Mouse (Mus musculus) embryonic fibroblast, embryonic 13.5 days (primary cell): ENCODE measurements around the gene Plxnc1.

ENCODE experiments used
- CTCF ChIP-seq: IDR thresholded peaks from 2 replicates; pipeline ENCODE4 v1.5.1; 2011; ENCODE audit warnings: mild to moderate bottlenecking, control low read depth, low read length, moderate library complexity, borderline replicate concordance; ENCODE audit not compliant: insufficient read depth
- POLR2A ChIP-seq: IDR thresholded peaks from 2 replicates; pipeline ENCODE4 v1.6.1; 2011; ENCODE audit warnings: low read depth, mild to moderate bottlenecking, control low read depth, low read length, moderate library complexity

DNA sequence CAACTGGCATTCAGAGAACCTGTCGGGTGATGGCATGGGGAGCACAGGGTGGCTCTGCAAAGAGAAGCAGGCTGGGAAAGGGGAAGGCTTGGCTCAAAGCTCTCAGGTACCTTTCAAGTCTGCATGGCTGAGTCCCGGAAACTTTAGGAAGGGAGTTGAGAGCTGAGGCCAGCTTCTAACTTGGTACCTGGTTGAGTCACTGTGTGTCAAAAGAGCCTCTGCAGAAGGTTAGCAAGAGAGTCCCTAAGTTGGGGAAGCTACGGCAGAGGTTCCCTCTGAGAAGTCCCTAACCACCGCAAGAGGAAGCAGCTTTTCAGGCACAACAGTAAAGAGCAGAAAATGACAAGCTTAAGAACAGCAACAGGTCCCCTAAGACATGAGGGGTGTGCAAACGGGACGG lies 99.9 kb downstream of the Plxnc1 start:
- TF ChIP-seq CTCF (no peak), POLR2A (no peak)
